Mouse (Mus musculus) testis, adult 2 months (tissue): ENCODE measurements around the gene Rnaset2b.
"Not testable (repeated sequence)": the region's sequence is repeated elsewhere in the genome, so short reads cannot be mapped to it uniquely, and the experiment has no call there.

Experiments used
- CTCF ChIP-seq: fragments of 200-500 bp; IDR thresholded peaks from 2 replicates; pipeline ENCODE4 v1.5.1; 2012; ENCODE audit warnings: low read depth, mild to moderate bottlenecking, inconsistent platforms, low read length, moderate library complexity; ENCODE audit not compliant: control insufficient read depth, insufficient read depth, insufficient replicate concordance
- POLR2A ChIP-seq: fragments of 200-500 bp; IDR thresholded peaks from 2 replicates; pipeline ENCODE4 v1.6.1; 2012; ENCODE audit warnings: low read depth, mild to moderate bottlenecking, inconsistent platforms, low read length, moderate library complexity; ENCODE audit not compliant: control insufficient read depth

- TF ChIP-seq POLR2A, CTCF: not testable (repeated sequence)
Measured at GRCm38 (mm10) chr17:6970334-6970733, at the start of gene Rnaset2b.
